Comparison of ENCODE assay signal across 16 mouse cellular contexts in genomic region chr8:104105768-104106167, GRCm38 (mm10). TPM values are rescaled to one million over a fixed set of nuclear protein-coding genes. Genes with fewer than 3 reads are reported as not detected.
DNase-seq lines count a peak whose midpoint lies in the region; ATAC-seq and TF ChIP-seq lines count a peak whose summit lies in the region.
"Had no signal": no experiment of that assay in that cellular context is flagged by ENCODE, and none has a peak within 500 bp of the region (broad histone marks: within the 10 kb centered on the region; RNA-seq: fewer than 3 reads in every experiment).

No protein-coding gene starts in this region.

- intact Hi-C loops in heart, adult 2 months (cut with DNase I) = loop anchor here (10.0 kb wide), 2 partner anchors 229 to 459 kb away; partner anchors contain the start of gene Cmtm3

- peak overlapping the region; percentile 55; the same call in 1 of the 2 replicates for H3K4me3 ChIP-seq in heart, adult 2 months
- no peak overlapping the region; the same call in 1 of the 2 replicates for H3K4me3 ChIP-seq in kidney, embryonic 16.5 days (ENCODE audit: low read length)
- H3K4me3 ChIP-seq: liver, embryonic 13.5 days had no signal

- no peak overlapping the region for H3K9ac ChIP-seq in heart, adult 2 months (ENCODE audit: low read depth, low read length)
- no peak overlapping the region for H3K9ac ChIP-seq in kidney, embryonic 16.5 days (replicated peaks; ENCODE audit: low read length)
- H3K9ac ChIP-seq: forebrain, postnatal 0 days; liver, embryonic 13.5 days had no signal

- H3K27ac ChIP-seq in heart, adult 2 months = peak overlapping the region; percentile 93
- H3K27ac ChIP-seq in kidney, embryonic 16.5 days (ENCODE audit: low read length) = peak overlapping the region; percentile 30; the same call in 1 of the 2 replicates
- H3K27ac ChIP-seq: liver, embryonic 13.5 days had no signal

- peaks cover 14% of the 10 kb centered on the region for H3K4me1 ChIP-seq in heart, adult 2 months (ENCODE audit: control insufficient read depth, insufficient read depth, low read length)
- peaks cover 12% of the 10 kb centered on the region for H3K4me1 ChIP-seq in kidney, embryonic 16.5 days (ENCODE audit: insufficient read depth, low read length)

- peak in 1 of 2 experiments; percentile 18 for DNase-seq in heart, adult 2 months
- DNase-seq in heart, adult 9 months (ENCODE audit: low spot score in 2 of 2) = no peak
- DNase-seq in kidney, postnatal 36 days = no peak
- DNase-seq in ovary, adult 18-20 months (ENCODE audit: low spot score) = peak; percentile 73
- DNase-seq in ovary, postnatal 14 days (ENCODE audit: low spot score) = no peak
- DNase-seq in testis, postnatal 10 days (ENCODE audit: low spot score) = peak; percentile 69
- no peak for DNase-seq in urinary bladder, adult 18-20 months (ENCODE audit: low spot score in 2 of 2)
- DNase-seq: adrenal gland, adult 8-10 months; cerebellum, adult 9-11 months; embryo, embryonic 11 days; forebrain, postnatal 0 days; gastrocnemius, postnatal 25 days; kidney, adult 18-20 months; liver, embryonic 13.5 days; right cerebral cortex, postnatal 4 days had no signal

- TF ChIP-seq CTCF in heart, adult 2 months (IDR thresholded peaks at IDR 0.05) = no peak

- H3K36me3 ChIP-seq in heart, adult 2 months (ENCODE audit: control insufficient read depth, insufficient read depth, low read length) = peaks cover 6% of the 10 kb centered on the region
- H3K36me3 ChIP-seq in kidney, embryonic 16.5 days (ENCODE audit: insufficient read depth, low read length) = no peaks in the 10 kb centered on the region
- H3K36me3 ChIP-seq: liver, embryonic 13.5 days had no signal

- no peaks in the 10 kb centered on the region for H3K27me3 ChIP-seq in heart, adult 2 months (ENCODE audit: control insufficient read depth, insufficient read depth, low read length)
- no peaks in the 10 kb centered on the region for H3K27me3 ChIP-seq in kidney, embryonic 16.5 days (ENCODE audit: insufficient read depth, low read length)
- H3K27me3 ChIP-seq: liver, embryonic 13.5 days had no signal

- H3K79me2 ChIP-seq in heart, adult 2 months (replicated peaks; ENCODE audit: control insufficient read depth, insufficient read depth, low read length) = peaks cover 1% of the 10 kb centered on the region; the same call in 1 of the 2 replicates

- TF ChIP-seq EP300 in heart, adult 2 months (IDR thresholded peaks at IDR 0.05; ENCODE audit: insufficient read depth, low read depth, low read length) = no peak

- no peaks in the 10 kb centered on the region for H3K9me3 ChIP-seq in kidney, embryonic 16.5 days (ENCODE audit: low read length)
- H3K9me3 ChIP-seq: liver, embryonic 13.5 days had no signal

- WGBS in heart, adult 2 months = 39% methylated on average over 6 of the region's 6 CpGs
- 50% methylated on average over 6 of the region's 6 CpGs for WGBS in kidney, embryonic 16.5 days

- peak overlapping the region; percentile 45 for H3K4me2 ChIP-seq in kidney, embryonic 16.5 days (replicated peaks; ENCODE audit: low read depth, low read length)
- H3K4me2 ChIP-seq: liver, embryonic 13.5 days had no signal

- no peak for TF ChIP-seq POLR2A in heart, adult 2 months (IDR thresholded peaks at IDR 0.05; ENCODE audit: insufficient read depth, low read depth, low read length)

- peak; percentile 53 for ATAC-seq in kidney, embryonic 16.5 days (ENCODE audit: low FRiP score, low TSS enrichment)
- ATAC-seq: forebrain, postnatal 0 days had no signal

RNA-seq across cellular contexts. Expression of gene Cdh5, which starts 4.3 kb away (rescaled TPM):
- 100 to 1,000 TPM; 112 to 115 TPM for total RNA-seq in heart, adult 2 months (2021)
- 113 and 128 TPM in 2 replicates for polyA plus RNA-seq in heart, adult 2 months (2012; rRNA removed)
- 38.1 and 42.2 TPM in 2 replicates for polyA plus RNA-seq in kidney, embryonic 16.5 days (2015; fragmentation: Nextera tagmentation; extraction: Ambion mirVana)

Comparison
In these comparisons a context has a peak if more than half of its experiments do, and no peak if none do; other contexts are left out.
1. DNase-seq: peak in ovary, adult 18-20 months (single experiment) and testis, postnatal 10 days (single experiment); none in heart, adult 9 months (0 of 2), kidney, postnatal 36 days (0 of 2), ovary, postnatal 14 days (single experiment) and urinary bladder, adult 18-20 months (0 of 2).